ENCODE assay signal across 13 mouse cellular contexts in the genomic region with DNA sequence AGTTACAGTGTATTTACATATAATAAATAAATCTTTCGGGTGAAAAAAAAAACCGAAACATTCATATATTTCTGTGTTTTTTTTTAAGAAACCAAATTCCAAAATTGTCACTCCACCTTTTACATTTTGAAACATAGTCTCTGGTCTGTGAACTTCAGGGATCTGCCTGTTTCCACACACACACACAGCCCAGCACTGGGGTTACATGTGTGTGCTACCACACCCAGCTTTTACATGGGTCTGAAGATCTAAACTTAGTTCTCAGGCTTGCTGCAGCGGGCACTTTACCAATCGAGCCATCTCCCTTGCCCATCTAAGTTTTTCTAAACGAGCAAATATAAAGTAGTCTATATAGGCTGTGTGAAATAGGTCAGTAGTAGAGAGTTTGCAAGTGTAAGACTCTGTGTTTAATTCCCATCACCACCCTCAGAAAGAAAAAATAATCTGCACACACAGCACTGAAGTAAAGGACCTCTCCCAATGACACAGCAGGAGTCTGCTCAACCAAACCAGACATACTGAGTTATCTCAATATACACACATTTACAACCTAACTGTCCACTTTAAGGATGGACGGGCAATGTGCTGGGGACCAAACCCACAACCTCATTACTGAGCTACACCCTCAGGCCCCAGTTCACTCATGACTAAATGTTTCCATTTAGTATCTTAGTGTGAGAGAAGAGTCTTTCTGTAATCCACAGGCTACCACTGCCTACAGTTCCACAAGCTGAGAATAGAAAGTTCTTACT. TPM values are rescaled to one million over a fixed set of nuclear protein-coding genes. Genes with fewer than 3 reads are reported as not detected.
DNase-seq lines count a peak whose midpoint lies in the region; ATAC-seq lines count a peak whose summit lies in the region.
"Had no signal": no experiment of that assay in that cellular context is flagged by ENCODE, and none has a peak within 500 bp of the region (broad histone marks: within the 10 kb centered on the region; RNA-seq: fewer than 3 reads in every experiment).

No protein-coding gene starts in this region.

- 83% methylated on average over 6 of the region's 6 CpGs for WGBS in heart, embryonic 13.5 days
- 85% methylated on average over 6 of the region's 6 CpGs for WGBS in intestine, embryonic 16.5 days

- peak overlapping the region; percentile 39 for H3K4me2 ChIP-seq in heart, embryonic 13.5 days
- no peak overlapping the region for H3K4me2 ChIP-seq in intestine, embryonic 16.5 days (ENCODE audit: low read depth, low read length)
- H3K4me2 ChIP-seq: hindbrain, embryonic 13.5 days had no signal

- no peak for ATAC-seq in heart, embryonic 13.5 days (ENCODE audit: extremely low read depth, insufficient number of reproducible peaks, low FRiP score, low TSS enrichment)
- ATAC-seq in intestine, embryonic 16.5 days: peak; percentile 17; the same call in 1 of the 2 replicates
- ATAC-seq: midbrain, embryonic 16.5 days had no signal

- peak overlapping the region; percentile 18 for H3K4me3 ChIP-seq in heart, embryonic 13.5 days
- H3K4me3 ChIP-seq in intestine, embryonic 16.5 days (ENCODE audit: low read length): no peak overlapping the region
- peak overlapping the region; percentile 67 for H3K4me3 ChIP-seq in megakaryocyte, embryonic 14.5 days (replicated peaks)
- H3K4me3 ChIP-seq: hindbrain, embryonic 13.5 days; limb, embryonic 10.5 days had no signal

- peaks cover 40% of the 10 kb centered on the region for H3K4me1 ChIP-seq in heart, embryonic 13.5 days
- peaks cover 14% of the 10 kb centered on the region for H3K4me1 ChIP-seq in intestine, embryonic 16.5 days (ENCODE audit: control insufficient read depth, insufficient read depth, low read length)
- H3K4me1 ChIP-seq in megakaryocyte, embryonic 14.5 days: peaks cover 72% of the 10 kb centered on the region
- H3K4me1 ChIP-seq: limb, embryonic 10.5 days had no signal

- no peak overlapping the region for H3K9ac ChIP-seq in heart, embryonic 13.5 days
- H3K9ac ChIP-seq in intestine, embryonic 16.5 days (ENCODE audit: low read depth, low read length): no peak overlapping the region
- H3K9ac ChIP-seq: hindbrain, embryonic 13.5 days had no signal

- peak overlapping the region; percentile 80 for H3K27ac ChIP-seq in heart, embryonic 13.5 days (replicated peaks)
- H3K27ac ChIP-seq in intestine, embryonic 16.5 days (ENCODE audit: low read length): no peak overlapping the region
- H3K27ac ChIP-seq: hindbrain, embryonic 13.5 days; limb, embryonic 10.5 days had no signal

- H3K27me3 ChIP-seq in heart, embryonic 13.5 days (replicated peaks): peaks cover 10% of the 10 kb centered on the region; the same call in 1 of the 2 replicates
- no peaks in the 10 kb centered on the region for H3K27me3 ChIP-seq in intestine, embryonic 16.5 days (replicated peaks; ENCODE audit: control insufficient read depth, insufficient read depth, low read length)
- no peaks in the 10 kb centered on the region for H3K27me3 ChIP-seq in megakaryocyte, embryonic 14.5 days (replicated peaks)
- H3K27me3 ChIP-seq: hindbrain, embryonic 13.5 days had no signal

- H3K36me3 ChIP-seq in heart, embryonic 13.5 days: peaks cover 22% of the 10 kb centered on the region
- H3K36me3 ChIP-seq in intestine, embryonic 16.5 days (ENCODE audit: control insufficient read depth, insufficient read depth, low read length): no peaks in the 10 kb centered on the region
- peaks cover 62% of the 10 kb centered on the region for H3K36me3 ChIP-seq in megakaryocyte, embryonic 14.5 days (replicated peaks; ENCODE audit: low read length)

- DNase-seq in heart, postnatal 25 days (ENCODE audit: low spot score): no peak
- DNase-seq in MEL-GATA-1-ER (ENCODE audit: extremely low read depth, low read depth) (peak; percentile 62), MN1 (ENCODE audit: low spot score) (no peak)
- no peak for DNase-seq in thymus, postnatal 4 days
- no peak for DNase-seq in layer of hippocampus, postnatal 36 days
- DNase-seq: adrenal gland, adult 2 months; kidney, adult 9 months had no signal

- intact Hi-C loops in heart, postnatal 25 days (cut with DNase I): no loop called here

- H3K9me3 ChIP-seq in heart, embryonic 13.5 days: no peaks in the 10 kb centered on the region
- H3K9me3 ChIP-seq in intestine, embryonic 16.5 days (ENCODE audit: control insufficient read depth, low read length): no peaks in the 10 kb centered on the region
- H3K9me3 ChIP-seq in megakaryocyte, embryonic 14.5 days: no peaks in the 10 kb centered on the region
- H3K9me3 ChIP-seq: hindbrain, embryonic 13.5 days; limb, embryonic 10.5 days had no signal

RNA-seq across cellular contexts. Expression of a gene that starts 25.8 kb away (rescaled TPM):
- 9.2 and 9.8 TPM in 2 replicates for polyA plus RNA-seq in heart, embryonic 13.5 days (2015; fragmentation: Nextera tagmentation; extraction: Ambion mirVana)
- total RNA-seq in heart, postnatal 25 days (2021): 10 to 100 TPM; 19.1 to 19.2 TPM
- polyA plus RNA-seq in intestine, embryonic 16.5 days (2015; fragmentation: Nextera tagmentation; extraction: Ambion mirVana): 7.1 and 8.2 TPM in 2 replicates
- 10.3 and 11.1 TPM in 2 replicates for polyA plus RNA-seq in megakaryocyte, embryonic 14.5 days (2012; ENCODE audit: insufficient read depth, low replicate concordance)
- 10 to 100 TPM; 24.4 to 27.6 TPM for total RNA-seq in layer of hippocampus, postnatal 36 days (2021)

RNA-seq across cellular contexts. Expression of a gene that starts 26.2 kb away (rescaled TPM):
- 0.19 TPM in 1 of 2 replicates, not detected in the other for polyA plus RNA-seq in heart, embryonic 13.5 days (2015; fragmentation: Nextera tagmentation; extraction: Ambion mirVana)
- not detected for total RNA-seq in heart, postnatal 25 days (2021)
- polyA plus RNA-seq in intestine, embryonic 16.5 days (2015; fragmentation: Nextera tagmentation; extraction: Ambion mirVana): not detected in 2 replicates
- polyA plus RNA-seq in megakaryocyte, embryonic 14.5 days (2012; ENCODE audit: insufficient read depth, low replicate concordance): not detected in 2 replicates
- under 1 TPM in 1 of 2 experiments, not detected in 1; 0.22 TPM for total RNA-seq in layer of hippocampus, postnatal 36 days (2021)
- total RNA-seq: adrenal gland, adult 2 months had no signal
- polyA plus RNA-seq: adrenal gland, adult 2 months had no signal

RNA-seq across cellular contexts. Expression of a gene that starts 42.9 kb away (rescaled TPM):
- 9.6 and 12.1 TPM in 2 replicates for polyA plus RNA-seq in heart, embryonic 13.5 days (2015; fragmentation: Nextera tagmentation; extraction: Ambion mirVana)
- 1 to 10 TPM; 4.2 to 4.8 TPM for total RNA-seq in heart, postnatal 25 days (2021)
- 8.7 and 10.9 TPM in 2 replicates for polyA plus RNA-seq in intestine, embryonic 16.5 days (2015; fragmentation: Nextera tagmentation; extraction: Ambion mirVana)
- polyA plus RNA-seq in megakaryocyte, embryonic 14.5 days (2012; ENCODE audit: insufficient read depth, low replicate concordance): 3.0 and 9.7 TPM in 2 replicates
- 10 to 100 TPM; 21.9 to 22.5 TPM for total RNA-seq in layer of hippocampus, postnatal 36 days (2021)

RNA-seq across cellular contexts. Expression of a gene that starts 51.7 kb away (rescaled TPM):
- polyA plus RNA-seq in heart, embryonic 13.5 days (2015; fragmentation: Nextera tagmentation; extraction: Ambion mirVana): 37.1 and 40.5 TPM in 2 replicates
- total RNA-seq in heart, postnatal 25 days (2021): 1 to 10 TPM; 2.2 to 2.9 TPM
- polyA plus RNA-seq in intestine, embryonic 16.5 days (2015; fragmentation: Nextera tagmentation; extraction: Ambion mirVana): 25.5 and 28.9 TPM in 2 replicates
- 22.5 and 23.5 TPM in 2 replicates for polyA plus RNA-seq in megakaryocyte, embryonic 14.5 days (2012; ENCODE audit: insufficient read depth, low replicate concordance)
- 10 to 100 TPM; 14.2 to 15.2 TPM for total RNA-seq in layer of hippocampus, postnatal 36 days (2021)

RNA-seq across cellular contexts. Expression of a gene that starts 53.6 kb away (rescaled TPM):
- polyA plus RNA-seq in heart, embryonic 13.5 days (2015; fragmentation: Nextera tagmentation; extraction: Ambion mirVana): 44.8 and 47.1 TPM in 2 replicates
- 10 to 100 TPM; 23.8 to 27.4 TPM for total RNA-seq in heart, postnatal 25 days (2021)
- 49.4 and 49.6 TPM in 2 replicates for polyA plus RNA-seq in intestine, embryonic 16.5 days (2015; fragmentation: Nextera tagmentation; extraction: Ambion mirVana)
- polyA plus RNA-seq in megakaryocyte, embryonic 14.5 days (2012; ENCODE audit: insufficient read depth, low replicate concordance): 12.4 and 38.2 TPM in 2 replicates
- total RNA-seq in layer of hippocampus, postnatal 36 days (2021): 10 to 100 TPM; 42.2 to 42.3 TPM
